Mouse (Mus musculus) MEL (cell line): ENCODE measurements around the gene Klf15.

ENCODE experiments used
- BHLHE40 ChIP-seq: IDR thresholded peaks from 2 replicates; pipeline ENCODE4 v1.6.1; 2012; ENCODE audit warnings: low read depth, mild to moderate bottlenecking, inconsistent platforms, low read length, improper control_type of control experiment, borderline replicate concordance
- CTCF ChIP-seq, 3 experiments: IDR thresholded peaks in 2 of 3; conservative IDR thresholded peaks in 1 of 3; 2 replicates each; pipeline ENCODE4 v1.5.1; 2011 to 2012; ENCODE audit warnings: low read length in 3 of 3, low read depth in 2 of 3, mild to moderate bottlenecking in 2 of 3, improper control_type of control experiment in 1 of 3, inconsistent platforms in 1 of 3, mixed read lengths in 1 of 3, moderate library complexity in 1 of 3; ENCODE audit not compliant: control insufficient read depth in 1 of 3, insufficient read depth in 1 of 3, poor library complexity in 1 of 3, severe bottlenecking in 1 of 3
- GATA1 ChIP-seq: IDR thresholded peaks from 2 replicates; pipeline ENCODE4 v1.6.1; 2011; ENCODE audit warnings: low read depth, low read length, improper control_type of control experiment
- MXI1 ChIP-seq: IDR thresholded peaks from 2 replicates; pipeline ENCODE4 v1.6.1; 2011; ENCODE audit warnings: mild to moderate bottlenecking, low read depth, low read length, improper control_type of control experiment
- POLR2A ChIP-seq, 2 experiments: IDR thresholded peaks; 2 replicates each; pipeline ENCODE4 v1.6.1; 2011 to 2012; ENCODE audit warnings: low read length in 2 of 2, mild to moderate bottlenecking in 2 of 2, control low read depth in 1 of 2, improper control_type of control experiment in 1 of 2, low read depth in 1 of 2, moderate library complexity in 1 of 2; ENCODE audit not compliant: control insufficient read depth in 1 of 2, insufficient read depth in 1 of 2, poor library complexity in 1 of 2
- POLR2AphosphoS2 ChIP-seq: IDR thresholded peaks from 2 replicates; pipeline ENCODE4 v1.6.1; 2011; ENCODE audit warnings: low read length, improper control_type of control experiment
- ZC3H11A ChIP-seq: IDR thresholded peaks from 2 replicates; pipeline ENCODE4 v1.6.1; 2012; ENCODE audit warnings: low read depth, mild to moderate bottlenecking, inconsistent platforms, low read length, improper control_type of control experiment

GRCm38 (mm10) chr6:90425361-90425760, 37.0 kb upstream of the Klf15 start:
- TF ChIP-seq CTCF (IDR thresholded peaks at IDR 0.05 in 2 of 3, conservative IDR thresholded peaks at IDR 0.05 in 1 of 3; ENCODE audit: control insufficient read depth in 1 of 3, insufficient read depth in 1 of 3, low read depth in 2 of 3, low read length in 3 of 3, poor library complexity in 1 of 3, severe bottlenecking in 1 of 3) (no peak), POLR2AphosphoS2 (no peak), MXI1 (no peak), BHLHE40 (no peak), POLR2A (IDR thresholded peaks at IDR 0.05; ENCODE audit: control insufficient read depth in 1 of 2, insufficient read depth in 1 of 2, low read depth in 1 of 2, low read length in 2 of 2, poor library complexity in 1 of 2) (no peak), ZC3H11A (no peak), GATA1 (no peak)
